Mouse (Mus musculus) MEL (cell line): ENCODE results near the gene Fbh1. TPM values are rescaled to one million over a fixed set of nuclear protein-coding genes. Genes with fewer than 3 reads are reported as not detected.

Source experiments
- DNase-seq: peaks from one replicate; pipeline ENCODE4 v3.0.0; 2011; ENCODE audit warnings: low read depth, low spot score
- H3K27ac ChIP-seq: 2 replicates; pipeline ENCODE4 v1.5.1; 2012; ENCODE audit warnings: low read depth, mild to moderate bottlenecking, control low read depth, low read length, moderate library complexity; ENCODE audit not compliant: control insufficient read depth
- H3K27me3 ChIP-seq, 2 experiments: fragments of 150-350 bp in 1 of 2; sonication (generic) in 1 of 2; 2 replicates each; pipeline ENCODE4 v1.6.1; 2012; ENCODE audit warnings: low read length in 2 of 2, mild to moderate bottlenecking in 2 of 2, improper control_type of control experiment in 1 of 2, moderate library complexity in 1 of 2; ENCODE audit not compliant: insufficient read depth in 2 of 2, control insufficient read depth in 1 of 2
- H3K36me3 ChIP-seq, 2 experiments: 2 replicates each; pipeline ENCODE4 v1.6.1; 2012 to 2014; ENCODE audit warnings: low read length in 2 of 2, improper control_type of control experiment in 1 of 2, inconsistent platforms in 1 of 2, mild to moderate bottlenecking in 1 of 2; ENCODE audit not compliant: insufficient read depth in 2 of 2, control insufficient read depth in 1 of 2
- H3K4me1 ChIP-seq, 2 experiments: fragments of 150-350 bp in 1 of 2; sonication (generic) in 1 of 2; 2 replicates each; pipeline ENCODE4 v1.6.1; 2012; ENCODE audit warnings: low read length in 2 of 2, improper control_type of control experiment in 1 of 2, mild to moderate bottlenecking in 1 of 2; ENCODE audit not compliant: insufficient read depth in 2 of 2, control insufficient read depth in 1 of 2
- H3K4me3 ChIP-seq, 2 experiments: fragments of 150-350 bp in 1 of 2; sonication (generic) in 1 of 2; 2 replicates each; pipeline ENCODE4 v1.5.1; 2012; ENCODE audit warnings: low read depth in 2 of 2, low read length in 2 of 2, mild to moderate bottlenecking in 2 of 2, moderate library complexity in 2 of 2, control low read depth in 1 of 2, improper control_type of control experiment in 1 of 2; ENCODE audit not compliant: control insufficient read depth in 1 of 2, insufficient read depth in 1 of 2
- H3K79me2 ChIP-seq: 2 replicates; pipeline ENCODE4 v1.6.1; 2012; ENCODE audit warnings: mild to moderate bottlenecking, low read length, moderate library complexity; ENCODE audit not compliant: control insufficient read depth, poor library complexity, insufficient read depth
- H3K9ac ChIP-seq: 2 replicates; pipeline ENCODE4 v1.6.1; 2012; ENCODE audit warnings: low read depth, mild to moderate bottlenecking, control low read depth, low read length, moderate library complexity; ENCODE audit not compliant: control insufficient read depth, poor library complexity, severe bottlenecking
- H3K9me3 ChIP-seq: fragments of 150-350 bp; sonication (generic); replicated peaks from 2 replicates; pipeline ENCODE4 v1.6.1; 2012; ENCODE audit warnings: mild to moderate bottlenecking, low read length, improper control_type of control experiment, moderate library complexity; ENCODE audit not compliant: insufficient read depth
- ELF1 ChIP-seq: IDR thresholded peaks from 2 replicates; pipeline ENCODE4 v1.6.1; 2014; ENCODE audit warnings: low read depth, mild to moderate bottlenecking, inconsistent platforms, low read length, improper control_type of control experiment, moderate library complexity
- EP300 ChIP-seq, 2 experiments: IDR thresholded peaks; 2 replicates each; pipeline ENCODE4 v1.6.1; 2011; ENCODE audit warnings: improper control_type of control experiment in 2 of 2, low read length in 2 of 2, low read depth in 1 of 2, mild to moderate bottlenecking in 1 of 2
- KAT2A ChIP-seq: conservative IDR thresholded peaks from 2 replicates; pipeline ENCODE4 v1.6.1; 2012; ENCODE audit warnings: low read depth, low read length, improper control_type of control experiment, inconsistent platforms
- MAZ ChIP-seq: IDR thresholded peaks from 2 replicates; pipeline ENCODE4 v1.6.1; 2012; ENCODE audit warnings: low read depth, mild to moderate bottlenecking, inconsistent platforms, low read length, improper control_type of control experiment
- MEF2A ChIP-seq: IDR thresholded peaks from 2 replicates; pipeline ENCODE4 v1.6.1; 2014; ENCODE audit warnings: low read depth, mild to moderate bottlenecking, inconsistent platforms, low read length, improper control_type of control experiment; ENCODE audit not compliant: poor library complexity, insufficient replicate concordance, severe bottlenecking; ENCODE audit errors: extremely low read depth
- MYB ChIP-seq: IDR thresholded peaks from 2 replicates; pipeline ENCODE4 v1.6.1; 2011; ENCODE audit warnings: mild to moderate bottlenecking, low read depth, low read length, improper control_type of control experiment
- NRF1 ChIP-seq: IDR thresholded peaks from 2 replicates; pipeline ENCODE4 v1.6.1; 2014; ENCODE audit warnings: low read depth, mild to moderate bottlenecking, inconsistent platforms, low read length, improper control_type of control experiment, moderate library complexity; ENCODE audit not compliant: poor library complexity, insufficient read depth, severe bottlenecking
- RCOR1 ChIP-seq: IDR thresholded peaks from 2 replicates; pipeline ENCODE4 v1.6.1; 2012; ENCODE audit warnings: low read depth, mild to moderate bottlenecking, inconsistent platforms, low read length, improper control_type of control experiment
- USF1 ChIP-seq: IDR thresholded peaks from 2 replicates; pipeline ENCODE4 v1.6.1; 2014; ENCODE audit warnings: low read depth, mild to moderate bottlenecking, inconsistent platforms, low read length, improper control_type of control experiment, moderate library complexity
- ZC3H11A ChIP-seq: IDR thresholded peaks from 2 replicates; pipeline ENCODE4 v1.6.1; 2012; ENCODE audit warnings: low read depth, mild to moderate bottlenecking, inconsistent platforms, low read length, improper control_type of control experiment
- ZNF384 ChIP-seq: IDR thresholded peaks from 2 replicates; pipeline ENCODE4 v1.6.1; 2012; ENCODE audit warnings: low read depth, mild to moderate bottlenecking, inconsistent platforms, low read length, improper control_type of control experiment
- polyA plus RNA-seq, 2 experiments: library from polyadenylated mRNA; stranded (reverse) in 1 of 2; unstranded in 1 of 2; fragments of >175 nt in 1 of 2; fragments of >200 nt in 1 of 2; gene quantifications; 2 replicates each; pipeline versions ENCODE4 v1.2.1 to v1.2.4; 2012; ENCODE audit warnings: low replicate concordance in 2 of 2, low read depth in 1 of 2; ENCODE audit not compliant: insufficient read length in 2 of 2, insufficient read depth in 1 of 2, missing spikeins in 1 of 2
- total RNA-seq: library from RNA; depleted of rRNA; stranded (reverse); fragments of 300-350 nt; gene quantifications from 2 replicates; pipeline ENCODE4 v1.2.3, GENCODE M21; 2012

Fbh1 gene
- total and polyA plus RNA-seq, 3 experiments: 34.9 to 44.9 TPM; not detected in 1

DNA sequence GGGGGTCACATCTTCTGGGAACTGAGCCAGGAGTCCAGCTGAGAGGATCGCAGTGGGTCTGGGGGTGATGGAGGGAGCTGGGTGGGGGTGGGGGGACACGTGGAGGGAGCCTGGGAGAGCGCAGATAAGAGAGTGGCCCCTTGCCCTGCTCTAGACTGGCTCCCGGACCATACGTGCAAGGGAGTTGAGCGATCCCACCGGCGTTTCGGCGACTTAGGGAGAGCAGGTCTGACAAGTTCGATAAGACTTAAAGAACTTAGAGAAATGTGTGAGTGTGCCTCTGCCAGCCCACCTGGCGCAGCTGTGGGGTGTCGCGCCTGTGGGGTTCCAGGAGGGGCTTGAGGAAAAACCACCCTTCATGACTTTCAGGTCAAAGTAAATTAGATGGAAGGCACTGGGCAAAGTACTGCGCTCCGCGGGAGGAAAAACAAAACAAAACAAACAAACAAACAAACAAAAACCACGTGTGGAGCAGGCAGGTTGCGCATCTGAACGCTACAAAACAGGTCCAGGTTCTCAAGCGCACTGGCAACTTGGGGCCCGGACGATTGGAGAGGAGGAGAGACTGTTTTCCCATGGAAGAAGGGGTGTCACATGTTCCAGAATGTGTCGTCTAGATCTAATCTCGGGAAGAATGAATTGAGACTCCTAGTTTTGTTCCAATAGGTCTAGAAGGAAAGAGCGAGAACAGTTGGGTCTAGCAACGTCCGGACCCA is 71.2 kb downstream of the Fbh1 start:
- Histone ChIP-seq H3K9me3 (no peaks in the 10 kb centered on the region), H3K9ac (peak overlapping the region; percentile 47), H3K4me1 (peaks cover 0 to 3% of the 10 kb centered on the region in 2 experiments; a peak in 1 of 4 replicates), H3K4me3 (peak overlapping the region; percentile 76 to 96), H3K79me2 (no peaks in the 10 kb centered on the region), H3K36me3 (peaks cover 0 to 2% of the 10 kb centered on the region in 2 experiments; a peak in 1 of 4 replicates), H3K27ac (no peak overlapping the region), H3K27me3 (peaks cover 0 to 8% of the 10 kb centered on the region in 2 experiments)
- TF ChIP-seq MYB: no peak
- 0 out of 2 replicates have a peak, but pooled peaks have one; percentile 1 for TF ChIP-seq USF1
- DNase-seq: peak; percentile 27

DNA sequence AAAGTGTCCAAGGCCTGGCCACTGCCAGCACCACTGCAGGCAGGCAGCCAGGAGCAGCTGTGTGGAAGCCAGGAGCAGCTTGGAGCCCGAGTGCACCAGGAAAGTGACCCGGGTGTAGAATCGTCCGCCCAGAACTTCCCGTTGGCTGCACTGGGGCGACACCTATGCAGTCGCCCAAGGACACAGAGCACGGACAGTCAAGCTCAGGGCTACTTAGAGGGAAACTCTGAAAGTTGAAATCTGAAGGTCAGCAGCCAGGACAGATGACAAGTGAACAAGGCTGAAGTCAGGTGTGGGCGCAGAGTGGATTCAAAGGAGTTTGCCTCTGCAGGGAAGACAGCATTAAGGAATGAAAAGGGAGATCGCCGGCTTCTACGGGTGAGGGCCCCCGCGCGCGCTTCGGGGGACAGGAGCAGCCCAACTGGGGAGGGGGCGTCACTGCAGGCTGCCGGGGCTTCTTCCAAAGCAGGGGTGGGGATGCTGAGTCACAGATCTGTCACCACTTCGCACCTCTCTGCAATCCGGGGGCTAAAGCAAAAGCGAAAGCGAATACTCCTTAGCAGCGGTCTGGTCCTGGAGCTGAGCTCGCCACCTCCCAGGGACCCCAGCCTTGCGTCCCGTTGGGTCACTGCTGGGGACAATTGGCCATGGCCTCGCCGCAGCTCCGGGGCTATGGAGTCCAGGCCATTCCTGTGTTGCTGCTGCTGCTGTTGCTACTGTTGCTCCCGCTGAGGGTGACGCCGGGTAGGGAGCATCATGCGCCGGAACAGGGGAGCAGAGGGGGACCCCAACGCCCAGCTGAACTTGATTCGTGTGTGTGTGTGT is 72.0 kb downstream of the Fbh1 start, which contains the start of gene Il15ra:
Gene Il15ra, plus strand, starts transcription at position 90 of the 825 bp plus-strand sequence.
- Histone ChIP-seq H3K9me3 (no peaks in the 10 kb centered on the region), H3K4me1 (peaks cover 0 to 3% of the 10 kb centered on the region in 2 experiments; a peak in 1 of 4 replicates), H3K27me3 (peaks cover 0 to 8% of the 10 kb centered on the region in 2 experiments), H3K9ac (peak within 1 kb of the TSS; percentile 47), H3K27ac (no peak within 1 kb of the TSS), H3K36me3 (peaks cover 0 to 2% of the 10 kb centered on the region in 2 experiments; a peak in 1 of 4 replicates), H3K79me2 (no peaks in the 10 kb centered on the region), H3K4me3 (peak within 1 kb of the TSS; percentile 76 to 96)
- DNase-seq: peak; percentile 50
- TF ChIP-seq MAZ: no peak
- TF ChIP-seq KAT2A: no peak
- no peak for TF ChIP-seq ZNF384
- TF ChIP-seq ZC3H11A: no peak
- TF ChIP-seq NRF1: no peak
- TF ChIP-seq RCOR1: no peak
- no peak for TF ChIP-seq ELF1
- TF ChIP-seq EP300 (IDR thresholded peaks at IDR 0.05; ENCODE audit: low read depth in 1 of 2, low read length in 2 of 2): no peak
- TF ChIP-seq MEF2A: no peak
